Mouse (Mus musculus) retina, embryonic 14.5 days (tissue): ENCODE measurements at regions not wholly inside any gene's neighbourhood (a gene's known extent, or its start where the extent isn't known, plus 50 kb on each side); places are given as distances from the start of the nearest gene placed in this dataset.
"Not testable (repeated sequence)": the region's sequence is repeated elsewhere in the genome, so short reads cannot be mapped to it uniquely, and the experiment has no call there.

Source experiments
- DNase-seq: peaks from one replicate; pipeline ENCODE4 v3.0.0-alpha.2; 2015; ENCODE audit warnings: low spot score

- no peak for DNase-seq
These were observed 52.0 kb upstream of the Trpm1 start for GRCm38 (mm10) chr7:64101679-64102078.

DNA sequence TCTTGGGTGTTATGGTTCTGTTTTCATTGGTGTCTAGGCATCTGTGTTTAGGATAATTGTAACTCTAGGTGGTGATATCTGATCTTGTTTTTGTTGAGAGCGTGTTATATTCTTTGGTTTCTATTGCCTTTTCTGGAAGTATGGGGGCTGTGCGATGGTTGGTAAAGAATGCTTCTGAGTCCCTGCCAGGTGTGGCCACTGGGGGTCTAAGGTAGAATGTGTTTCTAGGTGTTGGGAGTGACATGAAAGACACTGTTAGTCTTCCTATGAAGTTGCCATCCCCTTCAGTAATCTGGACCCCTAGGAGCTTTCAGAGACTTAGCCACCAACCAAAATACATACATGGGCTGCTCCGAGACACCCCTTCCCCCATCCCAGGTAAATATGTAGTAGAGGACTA, 54.0 kb upstream of the Trpm1 start:
- DNase-seq, result no peak

GRCm38 (mm10) chr7:64090067-64090466, 63.6 kb upstream of the Trpm1 start:
- no peak for DNase-seq

- DNase-seq, result no peak
These were observed 64.6 kb upstream of the Trpm1 start for GRCm38 (mm10) chr7:64089034-64089433.

DNA sequence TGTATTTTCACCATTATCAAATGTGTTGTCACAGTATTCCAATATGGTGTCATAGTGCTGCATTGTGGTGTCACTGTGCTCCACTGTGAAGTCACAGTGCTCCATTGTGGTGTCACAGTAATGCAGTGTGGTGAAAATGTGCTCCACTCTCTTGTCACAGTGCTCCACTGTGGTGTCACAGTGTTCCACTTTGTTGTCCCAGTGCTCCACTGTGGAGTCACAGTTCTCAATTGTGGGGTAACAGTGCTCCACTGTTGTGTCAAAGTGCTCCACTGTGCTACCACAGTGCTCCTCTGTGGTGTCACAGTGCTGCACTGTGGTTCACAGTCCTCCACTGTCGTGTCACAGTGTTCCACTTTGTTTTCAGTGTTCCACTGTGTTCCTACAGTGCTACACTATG, 69.7 kb upstream of the Trpm1 start:
- DNase-seq, result not testable (repeated sequence)

DNA sequence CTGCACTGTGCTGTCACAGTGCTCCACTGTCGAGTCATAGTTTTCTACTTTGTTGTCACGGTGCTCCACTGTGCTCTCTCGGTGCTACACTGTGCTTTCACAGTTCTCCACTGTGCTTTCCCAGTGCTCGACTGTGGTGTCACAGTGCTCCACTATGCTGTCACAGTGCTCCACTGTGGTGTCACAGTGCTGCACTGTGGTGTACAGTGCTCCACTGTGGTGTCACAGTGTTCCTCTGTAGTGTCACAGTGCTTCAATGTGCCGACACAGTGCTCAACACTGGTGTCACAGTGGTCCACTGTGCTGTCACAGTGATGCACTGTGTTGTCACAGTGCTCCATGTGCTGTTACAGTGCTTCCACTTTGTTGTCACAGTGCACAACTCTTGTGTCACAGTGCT, 71.0 kb upstream of the Trpm1 start:
- no peak for DNase-seq

DNA sequence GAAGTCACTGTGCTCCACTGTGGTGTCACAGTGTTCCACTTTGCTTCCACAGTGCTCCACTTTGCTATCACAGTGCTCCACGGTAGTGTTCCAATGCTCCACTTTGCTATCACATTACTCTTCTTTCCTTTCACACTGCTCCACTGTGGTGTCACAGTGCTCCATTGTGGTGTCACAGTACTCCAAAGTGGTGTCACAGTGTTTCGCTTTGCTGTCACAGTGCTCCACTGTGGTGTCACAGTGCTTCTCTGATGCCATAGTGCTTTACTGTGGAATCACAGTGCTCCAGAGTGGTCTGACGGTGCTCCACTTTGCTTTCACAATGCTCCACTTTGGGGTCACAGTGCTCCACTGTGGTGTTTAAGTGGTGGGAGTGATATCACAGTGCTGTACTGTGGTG, 71.4 kb upstream of the Trpm1 start:
- no peak for DNase-seq

DNA sequence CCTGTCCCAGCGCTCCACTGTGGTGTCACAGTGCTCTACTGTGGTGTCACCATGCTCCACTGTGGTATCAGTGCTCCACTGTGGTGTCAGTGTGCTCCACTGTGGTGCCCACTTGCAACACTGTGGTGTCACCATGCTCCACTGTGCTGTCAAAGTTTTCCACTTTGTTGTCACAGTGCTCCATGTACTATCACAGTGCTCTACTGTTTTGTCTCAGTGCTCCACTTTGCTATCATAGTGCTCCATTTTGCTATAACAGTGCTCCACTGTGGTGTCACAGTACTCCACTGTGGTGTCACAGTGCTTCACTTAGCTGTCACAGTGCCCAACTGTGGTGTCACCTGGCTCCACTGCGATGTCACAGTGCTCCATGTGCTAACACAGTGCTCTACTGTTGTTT, 72.0 kb upstream of the Trpm1 start:
- DNase-seq, result no peak

- DNase-seq, result no peak
These were observed 72.6 kb upstream of the Trpm1 start for GRCm38 (mm10) chr7:64081019-64081418.

DNA sequence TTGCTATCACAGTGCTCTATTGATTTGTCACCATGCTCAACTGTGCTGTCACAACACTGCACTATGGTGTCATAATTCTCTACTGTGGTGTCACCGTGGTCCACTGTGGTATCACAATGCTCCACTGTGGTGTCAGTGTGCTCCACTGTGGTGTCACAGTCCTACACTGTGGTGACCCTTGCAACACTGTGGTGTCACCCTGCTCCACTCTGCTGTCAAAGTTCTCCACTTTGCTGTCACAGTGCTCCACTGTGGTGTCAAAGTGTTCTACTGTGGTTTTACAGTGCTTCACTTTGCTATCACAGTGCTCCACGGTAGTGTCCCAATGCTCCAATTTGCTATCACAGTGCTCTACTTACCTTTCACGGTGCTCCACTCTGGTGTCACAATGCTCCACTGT, 74.3 kb upstream of the Trpm1 start:
- no peak for DNase-seq

- no peak for DNase-seq
These were observed 75.0 kb upstream of the Trpm1 start for GRCm38 (mm10) chr7:64078646-64079045.

- no peak for DNase-seq
These were observed 76.1 kb upstream of the Trpm1 start for GRCm38 (mm10) chr7:64077526-64077925.

- no peak for DNase-seq
These were observed 76.8 kb upstream of the Trpm1 start for GRCm38 (mm10) chr7:64076764-64077360.

DNA sequence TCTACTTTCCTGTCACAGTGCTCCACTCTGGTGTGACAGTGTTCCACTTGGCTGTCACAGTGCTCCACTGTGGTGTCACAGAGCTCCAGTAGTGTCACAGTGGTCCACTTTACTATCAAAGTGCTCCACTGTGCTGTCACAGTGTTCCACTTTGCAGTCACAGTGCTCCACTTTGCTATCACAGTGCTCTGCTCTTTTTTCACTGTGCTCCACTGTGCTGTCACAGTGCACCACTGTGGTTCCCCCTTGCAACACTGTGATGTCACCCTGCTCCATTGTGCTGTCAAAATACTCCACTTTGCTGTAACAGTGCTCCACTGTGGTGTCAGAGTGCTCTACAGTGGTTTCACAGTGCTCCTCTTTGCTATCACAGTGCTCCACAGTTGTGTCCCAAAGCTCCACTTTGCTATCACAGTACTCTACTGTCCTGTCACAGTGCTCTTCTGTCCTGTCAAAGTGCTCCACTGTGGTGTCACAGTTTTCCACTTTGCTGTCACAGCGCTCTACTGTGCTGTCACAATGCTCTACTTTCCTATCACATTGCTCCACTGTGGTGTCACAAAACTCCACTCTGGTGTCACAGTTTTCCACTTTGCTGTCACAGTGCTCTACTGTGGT, 77.8 kb upstream of the Trpm1 start:
- no peak for DNase-seq

DNA sequence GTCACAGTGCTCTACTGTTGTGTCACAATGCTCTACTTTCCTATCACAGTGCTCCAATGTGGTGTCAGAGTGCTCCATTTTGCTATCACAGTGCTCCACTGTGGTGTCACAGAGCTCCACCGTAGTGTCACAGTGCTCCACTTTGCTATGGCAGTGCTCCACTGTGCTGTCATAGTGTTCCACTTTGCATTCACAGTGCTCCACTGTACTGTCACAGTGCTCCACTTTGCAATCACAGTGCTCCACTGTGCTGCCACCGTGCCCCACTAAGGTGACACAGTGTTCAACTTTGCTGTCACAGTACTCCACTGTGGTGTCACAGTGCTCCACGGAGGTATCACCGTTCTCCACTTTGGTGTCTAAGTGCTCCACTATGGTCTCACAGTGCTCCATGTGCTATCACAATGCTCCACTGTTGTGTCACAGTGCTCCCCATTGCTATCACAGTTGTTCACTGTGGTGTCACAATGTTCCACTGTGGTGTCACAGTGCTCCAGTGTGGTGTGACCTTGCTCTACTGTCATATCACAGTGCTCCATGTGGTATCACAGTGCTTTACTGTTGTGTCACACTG, 78.9 kb upstream of the Trpm1 start:
- no peak for DNase-seq

GRCm38 (mm10) chr7:64074186-64074585, 79.4 kb upstream of the Trpm1 start:
- DNase-seq, result no peak

DNA sequence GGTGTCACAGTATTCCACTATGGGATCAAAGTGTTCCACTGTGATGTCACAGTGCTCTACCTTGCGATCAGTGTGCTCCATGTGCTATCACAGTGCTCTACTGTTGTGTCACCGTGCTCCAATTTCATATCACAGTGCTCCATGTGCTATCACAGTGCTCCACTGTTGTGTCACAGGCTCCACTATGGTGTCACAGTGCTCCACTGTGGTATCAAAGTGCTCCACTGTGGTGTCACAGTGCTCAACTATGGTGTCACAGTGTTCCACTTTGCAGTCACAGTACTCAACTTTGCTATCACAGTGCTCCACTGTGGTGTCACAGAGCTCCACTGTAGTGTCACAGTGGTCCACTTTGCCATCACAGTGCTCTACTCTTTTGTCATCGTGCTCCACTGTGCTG, 79.9 kb upstream of the Trpm1 start:
- DNase-seq, result no peak

DNA sequence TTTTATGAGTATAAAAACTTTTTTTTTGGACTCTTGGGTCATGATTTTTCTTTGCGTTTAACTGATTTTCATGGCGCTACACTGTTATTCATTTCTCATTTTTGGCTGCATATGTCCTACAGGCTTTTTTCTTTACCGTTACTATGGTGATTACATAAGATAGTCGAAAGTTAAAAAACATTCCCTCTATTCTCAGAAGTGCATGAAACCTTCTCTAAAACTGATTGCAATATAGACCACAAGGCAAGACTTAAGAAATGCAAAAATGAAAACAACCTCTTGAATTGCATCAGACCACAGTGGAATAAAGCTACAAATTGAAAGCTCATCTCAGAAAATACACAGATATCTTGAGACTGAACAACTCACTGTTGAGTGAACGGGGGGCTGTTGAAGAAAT, 82.7 kb upstream of the Trpm1 start:
- no peak for DNase-seq

- DNase-seq, result no peak
These were observed 87.9 kb upstream of the Trpm1 start for GRCm38 (mm10) chr7:64065529-64066247.

- DNase-seq, result no peak
These were observed 89.0 kb upstream of the Trpm1 start for GRCm38 (mm10) chr7:64064460-64065241.

DNA sequence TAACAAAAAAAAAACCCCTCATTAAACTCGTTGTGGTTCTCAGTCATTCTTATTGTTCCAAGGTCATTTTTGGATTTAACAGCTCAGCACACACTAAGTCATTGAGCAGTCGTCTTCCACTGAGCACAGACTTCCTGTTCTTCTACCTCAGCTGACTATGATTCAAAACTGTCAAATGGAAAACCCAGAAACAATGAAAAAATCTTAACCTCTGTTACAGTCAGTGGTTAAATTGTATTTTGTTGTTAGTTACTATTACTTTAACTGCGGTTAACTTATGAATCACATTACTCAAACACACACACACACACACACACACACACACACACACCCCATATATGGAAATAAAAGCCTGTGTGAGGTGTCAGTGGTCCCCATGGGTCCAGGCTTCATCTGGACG, 92.5 kb upstream of the Trpm1 start:
- no peak for DNase-seq

DNA sequence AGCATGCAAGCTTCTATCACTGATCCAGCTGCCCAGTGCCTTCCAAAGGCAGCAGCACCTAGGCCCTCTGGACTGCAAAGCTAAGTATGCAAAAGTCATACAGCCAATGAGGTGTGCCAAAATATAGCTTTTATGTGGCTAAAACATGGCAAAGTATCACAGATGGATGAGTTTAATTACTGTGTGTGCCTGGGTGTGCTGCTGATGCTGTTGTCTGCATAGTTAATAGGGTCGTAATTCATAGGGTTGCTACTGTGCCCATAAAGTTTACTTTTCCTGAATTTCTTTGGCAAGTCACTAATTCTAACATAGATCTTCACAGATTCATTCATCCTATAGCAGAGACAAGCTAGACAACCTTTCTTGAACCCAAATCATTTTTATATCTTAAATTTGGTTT, 93.1 kb upstream of the Trpm1 start:
- no peak for DNase-seq

DNA sequence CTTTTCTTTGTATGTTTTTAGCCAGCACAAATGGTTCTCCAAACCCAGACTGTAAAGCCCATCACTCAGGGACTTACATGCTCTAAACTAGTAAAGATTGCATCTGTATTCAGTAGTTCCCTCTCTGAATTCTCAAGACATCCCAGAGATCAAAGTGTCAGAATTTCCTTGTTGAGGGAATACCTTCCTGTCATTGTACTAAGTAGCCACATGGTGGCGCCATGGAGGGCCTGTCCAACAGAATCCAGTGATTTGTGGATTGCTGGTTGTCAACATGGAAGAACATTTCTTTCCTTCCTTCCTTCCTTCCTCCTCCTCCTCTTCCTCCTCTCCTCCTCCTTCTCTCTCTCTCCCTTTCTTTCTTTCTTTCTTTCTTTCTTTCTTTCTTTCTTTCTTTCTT, 93.6 kb upstream of the Trpm1 start:
- peak; percentile 73 for DNase-seq
